Mouse (Mus musculus): ENCODE data around the gene Apex1.
"Not testable (repeated sequence)": the region's sequence is repeated elsewhere in the genome, so short reads cannot be mapped to it uniquely, and the experiment has no call there.

Apex1 gene

GRCm38 (mm10) chr14:50924281-50925064 is at the start of gene Apex1, which contains the start of gene Osgep:
Apex1 (plus strand) TSS chr14:50924968.
Osgep (minus strand) TSS chr14:50924893.
- DNase-seq, result peak; percentile 100

- no peak for DNase-seq
Measured at GRCm38 (mm10) chr14:50875175-50875574, 49.6 kb upstream of the Apex1 start.

- peak; percentile 88 for DNase-seq
Measured at GRCm38 (mm10) chr14:50875591-50876230, 49.1 kb upstream of the Apex1 start.

GRCm38 (mm10) chr14:50876236-50876950 is 48.4 kb upstream of the Apex1 start:
- peak; percentile 62 for DNase-seq

- peak; percentile 90 for DNase-seq
Measured at GRCm38 (mm10) chr14:50891621-50892020, 33.1 kb upstream of the Apex1 start.

- DNase-seq, result peak; percentile 92
Measured at GRCm38 (mm10) chr14:50892091-50892490, 32.7 kb upstream of the Apex1 start.

- DNase-seq, result peak; percentile 96
Measured at GRCm38 (mm10) chr14:50892541-50893459, 32.0 kb upstream of the Apex1 start.

- DNase-seq, result peak; percentile 73
Measured at GRCm38 (mm10) chr14:50895407-50895806, 29.4 kb upstream of the Apex1 start.

GRCm38 (mm10) chr14:50895985-50896746 is 28.6 kb upstream of the Apex1 start:
- DNase-seq, result peak; percentile 99

- DNase-seq, result peak; percentile 91
Measured at GRCm38 (mm10) chr14:50896747-50897373, 27.9 kb upstream of the Apex1 start.

- peak; percentile 94 for DNase-seq
Measured at GRCm38 (mm10) chr14:50897374-50897765, 27.4 kb upstream of the Apex1 start, which contains the start of gene Klhl33. Klhl33 (minus strand) TSS chr14:50897507.

GRCm38 (mm10) chr14:50897992-50898391 is 26.8 kb upstream of the Apex1 start:
- DNase-seq, result peak; percentile 83

- DNase-seq, result peak; percentile 95
Measured at GRCm38 (mm10) chr14:50903973-50904827, 20.6 kb upstream of the Apex1 start.

- DNase-seq, result no peak
Measured at GRCm38 (mm10) chr14:50904828-50905129, 20.0 kb upstream of the Apex1 start.

GRCm38 (mm10) chr14:50905327-50905726 is 19.4 kb upstream of the Apex1 start:
- not testable (repeated sequence) for DNase-seq

GRCm38 (mm10) chr14:50908126-50908525 is 16.6 kb upstream of the Apex1 start:
- no peak for DNase-seq

- no peak for DNase-seq
Measured at GRCm38 (mm10) chr14:50911356-50911755, 13.4 kb upstream of the Apex1 start.

- not testable (repeated sequence) for DNase-seq
Measured at GRCm38 (mm10) chr14:50923437-50923836, 1.3 kb upstream of the Apex1 start.

- peak; percentile 91 for DNase-seq
Measured at GRCm38 (mm10) chr14:50925111-50925920, 548 bp downstream of the Apex1 start.
